Mouse (Mus musculus) lung, embryonic 15.5 days (tissue): ENCODE measurements around the gene Rhebl1. TPM values are rescaled to one million over a fixed set of nuclear protein-coding genes. Genes with fewer than 3 reads are reported as not detected.

Source experiments
- ATAC-seq: fragments of 200-750 bp; cut with Nextera tagmentation; 2 replicates; pipeline ENCODE4 v1.8.0; 2017; ENCODE audit warnings: moderate number of reproducible peaks, borderline replicate concordance; ENCODE audit not compliant: low FRiP score, low TSS enrichment; ENCODE audit errors: extremely low read depth
- H3K27ac ChIP-seq: fragments of 300-500 bp; sonication (generic); 2 replicates; pipeline ENCODE4 v1.5.1; 2015; ENCODE audit warnings: moderate library complexity, mild to moderate bottlenecking, inconsistent platforms
- H3K27me3 ChIP-seq: fragments of 300-500 bp; sonication (generic); 2 replicates; pipeline ENCODE4 v1.6.1; 2015; ENCODE audit warnings: inconsistent platforms
- H3K36me3 ChIP-seq: fragments of 300-500 bp; sonication (generic); 2 replicates; pipeline ENCODE4 v1.6.1; 2015; ENCODE audit warnings: inconsistent platforms
- H3K4me1 ChIP-seq: fragments of 300-500 bp; sonication (generic); 2 replicates; pipeline ENCODE4 v1.6.1; 2015; ENCODE audit warnings: inconsistent platforms
- H3K4me2 ChIP-seq: fragments of 300-500 bp; sonication (generic); 2 replicates; pipeline ENCODE4 v1.6.1; 2015; ENCODE audit warnings: inconsistent platforms, mild to moderate bottlenecking, moderate library complexity
- H3K4me3 ChIP-seq: fragments of 300-500 bp; sonication (generic); 2 replicates; pipeline ENCODE4 v1.5.1; 2015; ENCODE audit warnings: mild to moderate bottlenecking, inconsistent platforms
- H3K9ac ChIP-seq: fragments of 300-500 bp; sonication (generic); 2 replicates; pipeline ENCODE4 v1.6.1; 2015; ENCODE audit warnings: inconsistent platforms
- H3K9me3 ChIP-seq: fragments of 300-500 bp; sonication (generic); 2 replicates; pipeline ENCODE4 v1.6.1; 2016; ENCODE audit warnings: inconsistent platforms
- WGBS: fragments of 180-500 bp; shearing (Covaris S2); methylation state at CpG from one replicate; pipeline ENCODE4 v1.1.7; 2015; 5-methylcytosine and 5-hydroxymethylcytosine counted together
- polyA plus RNA-seq: library from polyadenylated mRNA; unstranded; fragments of >200 nt; fragmentation: Nextera tagmentation; extraction: Ambion mirVana; gene quantifications from 2 replicates; pipeline ENCODE4 v1.2.1, GENCODE M21; 2015

The Rhebl1 gene
- polyA plus RNA-seq, 1 experiment from 2014 or later = 11.6 TPM

DNA sequence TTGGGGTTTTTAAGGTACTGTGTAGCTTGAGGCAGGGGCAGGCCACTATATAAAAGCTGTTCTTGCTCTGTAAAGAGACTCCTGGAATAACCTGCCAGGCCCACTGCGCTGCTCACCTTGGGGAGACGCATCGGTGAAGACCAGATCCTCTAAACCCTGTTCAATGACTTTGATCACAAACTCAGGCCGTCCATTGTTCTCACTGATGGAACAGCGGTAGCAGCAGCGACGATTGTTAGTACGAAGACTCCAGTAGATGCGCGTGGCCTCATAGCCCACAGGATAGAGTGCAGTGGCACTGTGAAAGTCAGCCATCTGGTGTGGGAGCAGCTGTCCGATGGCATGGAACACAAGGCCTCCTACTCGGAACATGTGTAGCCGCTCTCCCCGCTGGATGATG, 55.2 kb downstream of the Rhebl1 start:
- H3K9ac ChIP-seq = no peak overlapping the region
- H3K9me3 ChIP-seq = no peaks in the 10 kb centered on the region
- no peaks in the 10 kb centered on the region for H3K27me3 ChIP-seq
- H3K4me1 ChIP-seq = no peaks in the 10 kb centered on the region
- no peak overlapping the region for H3K27ac ChIP-seq
- 94% methylated on average over 14 of the region's 14 CpGs for WGBS
- H3K36me3 ChIP-seq = peaks cover 100% of the 10 kb centered on the region
- no peak overlapping the region for H3K4me3 ChIP-seq
- ATAC-seq = no peak
- H3K4me2 ChIP-seq = no peak overlapping the region

- Histone ChIP-seq H3K36me3 (peaks cover 98% of the 10 kb centered on the region), H3K27me3 (no peaks in the 10 kb centered on the region), H3K27ac (no peak overlapping the region), H3K4me2 (no peak overlapping the region), H3K4me3 (no peak overlapping the region), H3K9ac (no peak overlapping the region), H3K4me1 (0 out of 2 replicates have a peak, but pooled peaks cover under 1% of the 10 kb centered on the region), H3K9me3 (no peaks in the 10 kb centered on the region)
- 73% methylated on average over 4 of the region's 4 CpGs for WGBS
- ATAC-seq = no peak
Measured at GRCm38 (mm10) chr15:98837743-98838103, 56.6 kb downstream of the Rhebl1 start.

- H3K27me3 ChIP-seq = no peaks in the 10 kb centered on the region
- 0 out of 2 replicates have a peak, but pooled peaks cover 4% of the 10 kb centered on the region for H3K4me1 ChIP-seq
- no peak overlapping the region for H3K9ac ChIP-seq
- 91% methylated on average over 21 of the region's 21 CpGs for WGBS
- H3K9me3 ChIP-seq = no peaks in the 10 kb centered on the region
- peaks cover 92% of the 10 kb centered on the region for H3K36me3 ChIP-seq
- no peak overlapping the region for H3K4me3 ChIP-seq
- no peak overlapping the region for H3K27ac ChIP-seq
- ATAC-seq = no peak
- H3K4me2 ChIP-seq = no peak overlapping the region
Measured at GRCm38 (mm10) chr15:98837006-98837742, 57.2 kb downstream of the Rhebl1 start.

GRCm38 (mm10) chr15:98835291-98835690, 59.0 kb downstream of the Rhebl1 start:
- Histone ChIP-seq H3K4me3 (no peak overlapping the region), H3K27ac (no peak overlapping the region), H3K27me3 (no peaks in the 10 kb centered on the region), H3K36me3 (peaks cover 74% of the 10 kb centered on the region), H3K9ac (no peak overlapping the region), H3K4me2 (no peak overlapping the region), H3K9me3 (no peaks in the 10 kb centered on the region), H3K4me1 (0 out of 2 replicates have a peak, but pooled peaks cover 11% of the 10 kb centered on the region)
- ATAC-seq = no peak
- 88% methylated on average over 14 of the region's 14 CpGs for WGBS

GRCm38 (mm10) chr15:98834059-98834458, 60.3 kb downstream of the Rhebl1 start:
- Histone ChIP-seq H3K4me3 (no peak overlapping the region), H3K9me3 (no peaks in the 10 kb centered on the region), H3K4me2 (no peak overlapping the region), H3K27ac (no peak overlapping the region), H3K36me3 (peaks cover 61% of the 10 kb centered on the region), H3K27me3 (no peaks in the 10 kb centered on the region), H3K9ac (no peak overlapping the region), H3K4me1 (peaks cover 22% of the 10 kb centered on the region)
- ATAC-seq = no peak
- 81% methylated on average over 13 of the region's 13 CpGs for WGBS

DNA sequence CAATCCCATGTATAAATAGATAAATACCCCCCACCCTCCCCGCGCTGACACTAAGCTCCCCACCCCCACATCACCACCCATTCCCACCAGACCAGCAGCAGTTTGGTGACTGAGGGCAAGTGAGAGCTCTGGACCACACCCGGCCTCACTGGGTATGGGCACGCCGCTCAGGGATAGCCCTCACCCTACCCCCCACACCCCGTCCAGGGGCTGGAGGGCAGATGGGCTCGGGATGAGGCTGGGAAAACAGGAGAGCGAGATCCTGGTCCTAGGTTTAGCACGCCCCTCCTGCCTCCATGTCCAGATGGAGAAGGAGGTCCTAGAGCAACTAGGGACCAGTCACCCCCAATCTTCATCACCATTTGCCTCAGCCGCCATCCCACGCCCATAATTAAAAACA, 61.1 kb downstream of the Rhebl1 start:
- Histone ChIP-seq H3K36me3 (peaks cover 53% of the 10 kb centered on the region), H3K4me2 (no peak overlapping the region), H3K9me3 (no peaks in the 10 kb centered on the region), H3K4me1 (peaks cover 24% of the 10 kb centered on the region), H3K9ac (no peak overlapping the region), H3K27ac (no peak overlapping the region), H3K27me3 (no peaks in the 10 kb centered on the region), H3K4me3 (no peak overlapping the region)
- 89% methylated on average over 11 of the region's 11 CpGs for whole genome bisulfite sequencing
- ATAC-seq = no peak

- Histone ChIP-seq H3K4me3 (peak overlapping the region; percentile 72; the same call in 1 of the 2 replicates), H3K36me3 (peaks cover 47% of the 10 kb centered on the region), H3K27ac (peak overlapping the region; percentile 95), H3K4me1 (peaks cover 24% of the 10 kb centered on the region), H3K4me2 (peak overlapping the region; percentile 58), H3K9ac (no peak overlapping the region), H3K27me3 (no peaks in the 10 kb centered on the region), H3K9me3 (no peaks in the 10 kb centered on the region)
- 48% methylated on average over 12 of the region's 12 CpGs for WGBS
- ATAC-seq = no peak
Measured at GRCm38 (mm10) chr15:98832161-98833058, 61.9 kb downstream of the Rhebl1 start.

GRCm38 (mm10) chr15:98831684-98832035, 62.7 kb downstream of the Rhebl1 start:
- peak overlapping the region; percentile 95 for H3K27ac ChIP-seq
- peak; percentile 43 for ATAC-seq
- H3K27me3 ChIP-seq = no peaks in the 10 kb centered on the region
- H3K9me3 ChIP-seq = no peaks in the 10 kb centered on the region
- WGBS = 12% methylated on average over 9 of the region's 9 CpGs
- H3K4me2 ChIP-seq = peak overlapping the region; percentile 58
- peaks cover 40% of the 10 kb centered on the region for H3K36me3 ChIP-seq
- peaks cover 24% of the 10 kb centered on the region for H3K4me1 ChIP-seq
- H3K4me3 ChIP-seq = peak overlapping the region; percentile 72
- H3K9ac ChIP-seq = peak overlapping the region; percentile 72; the same call in 1 of the 2 replicates

GRCm38 (mm10) chr15:98830736-98831683, 63.3 kb downstream of the Rhebl1 start, which contains the start of gene Prkag1:
TSS of gene Prkag1 (minus strand) at chr15:98831521.
- peak within 1 kb of the TSS; percentile 72 for H3K9ac ChIP-seq
- peaks cover 24% of the 10 kb centered on the region for H3K4me1 ChIP-seq
- H3K4me3 ChIP-seq = peak within 1 kb of the TSS; percentile 72
- no peaks in the 10 kb centered on the region for H3K9me3 ChIP-seq
- H3K27me3 ChIP-seq = no peaks in the 10 kb centered on the region
- ATAC-seq = peak; percentile 95
- peak within 1 kb of the TSS; percentile 58 for H3K4me2 ChIP-seq
- peaks cover 33% of the 10 kb centered on the region for H3K36me3 ChIP-seq
- WGBS = under 1% methylated on average over 56 of the region's 66 CpGs
- peak within 1 kb of the TSS; percentile 95 for H3K27ac ChIP-seq
